Mouse (Mus musculus): Measurements from ENCODE around the gene Tnrc18. TPM values are rescaled to one million over a fixed set of nuclear protein-coding genes. Genes with fewer than 3 reads are reported as not detected.

Tnrc18 gene
- polyA plus RNA-seq, 1 experiment from 2014 or later, result 18.2 TPM

DNA sequence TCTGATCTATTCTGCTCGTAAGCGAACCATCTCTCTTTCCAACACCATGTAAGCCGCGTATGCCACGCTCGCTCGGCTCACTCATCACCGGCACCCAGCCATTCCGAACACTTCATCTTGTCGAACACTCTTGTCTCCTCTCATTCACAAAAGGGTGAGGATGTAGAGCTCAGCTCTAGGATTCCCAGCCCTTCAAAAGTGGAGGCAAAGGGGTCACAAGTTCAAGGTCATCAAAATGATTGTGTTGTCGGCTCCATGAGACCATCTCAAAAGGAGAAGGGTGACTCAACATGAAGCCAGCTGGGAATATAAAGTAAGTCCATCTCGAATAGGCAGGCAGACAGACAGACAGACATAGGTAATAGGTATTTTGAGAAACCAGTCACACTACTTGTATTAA, 19.3 kb downstream of the Tnrc18 start:
- Histone ChIP-seq H3K9me3 (ENCODE audit: low read length) (no peaks in the 10 kb centered on the region), H3K27ac (ENCODE audit: low read length) (no peak overlapping the region), H3K9ac (replicated peaks; ENCODE audit: low read length) (no peak overlapping the region), H3K4me2 (replicated peaks; ENCODE audit: low read depth, low read length) (no peak overlapping the region), H3K27me3 (ENCODE audit: insufficient read depth, low read length) (no peaks in the 10 kb centered on the region), H3K36me3 (ENCODE audit: insufficient read depth, low read length) (no peaks in the 10 kb centered on the region), H3K4me1 (ENCODE audit: insufficient read depth, low read length) (peaks cover 28% of the 10 kb centered on the region), H3K4me3 (ENCODE audit: low read length) (no peak overlapping the region)
- 82% methylated on average over 12 of the region's 12 CpGs for WGBS
- no peak for ATAC-seq (ENCODE audit: low FRiP score, low TSS enrichment)

GRCm38 (mm10) chr5:142797620-142798019, 19.8 kb downstream of the Tnrc18 start:
- ATAC-seq (ENCODE audit: low FRiP score, low TSS enrichment), result no peak
- Histone ChIP-seq H3K9ac (replicated peaks; ENCODE audit: low read length) (no peak overlapping the region), H3K4me1 (ENCODE audit: insufficient read depth, low read length) (peaks cover 25% of the 10 kb centered on the region), H3K36me3 (ENCODE audit: insufficient read depth, low read length) (peaks cover 3% of the 10 kb centered on the region; the same call in 1 of the 2 replicates), H3K4me3 (ENCODE audit: low read length) (no peak overlapping the region), H3K4me2 (replicated peaks; ENCODE audit: low read depth, low read length) (no peak overlapping the region), H3K27ac (ENCODE audit: low read length) (no peak overlapping the region), H3K9me3 (ENCODE audit: low read length) (no peaks in the 10 kb centered on the region), H3K27me3 (ENCODE audit: insufficient read depth, low read length) (no peaks in the 10 kb centered on the region)
- WGBS, result 68% methylated on average over 13 of the region's 13 CpGs

DNA sequence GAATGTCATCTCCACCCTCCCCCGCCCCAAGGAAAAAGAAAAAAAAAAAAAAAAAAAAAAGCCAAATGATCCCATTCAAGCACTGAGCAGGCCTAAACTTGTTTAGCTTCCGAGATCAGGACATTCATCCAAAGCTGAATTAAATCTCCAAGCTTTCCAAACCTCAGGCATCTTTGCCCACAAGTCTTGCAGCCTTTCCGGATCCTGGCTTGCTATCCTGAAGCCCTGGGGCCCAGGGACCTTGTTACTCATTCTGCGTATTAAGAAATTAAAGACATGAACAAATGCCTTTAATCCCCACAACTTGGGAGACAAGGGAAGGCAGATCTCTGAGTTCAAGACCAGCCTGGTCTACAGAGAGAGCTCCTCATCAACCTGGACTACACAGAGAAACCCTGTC, 20.5 kb downstream of the Tnrc18 start:
- no peak overlapping the region for H3K4me2 ChIP-seq (replicated peaks; ENCODE audit: low read depth, low read length)
- H3K9ac ChIP-seq (replicated peaks; ENCODE audit: low read length), result no peak overlapping the region
- H3K27ac ChIP-seq (ENCODE audit: low read length), result no peak overlapping the region
- no peaks in the 10 kb centered on the region for H3K9me3 ChIP-seq (ENCODE audit: low read length)
- peaks cover 19% of the 10 kb centered on the region for H3K4me1 ChIP-seq (ENCODE audit: insufficient read depth, low read length)
- 93% methylated on average over 4 of the region's 4 CpGs for WGBS
- peaks cover 4% of the 10 kb centered on the region; the same call in 1 of the 2 replicates for H3K36me3 ChIP-seq (ENCODE audit: insufficient read depth, low read length)
- H3K27me3 ChIP-seq (ENCODE audit: insufficient read depth, low read length), result no peaks in the 10 kb centered on the region
- H3K4me3 ChIP-seq (ENCODE audit: low read length), result no peak overlapping the region
- ATAC-seq (ENCODE audit: low FRiP score, low TSS enrichment), result no peak

GRCm38 (mm10) chr5:142794582-142794981, 22.9 kb downstream of the Tnrc18 start:
- no peaks in the 10 kb centered on the region for H3K9me3 ChIP-seq (ENCODE audit: low read length)
- peaks cover 12% of the 10 kb centered on the region for H3K36me3 ChIP-seq (ENCODE audit: insufficient read depth, low read length)
- ATAC-seq (ENCODE audit: low FRiP score, low TSS enrichment), result no peak
- H3K4me3 ChIP-seq (ENCODE audit: low read length), result no peak overlapping the region
- no peak overlapping the region for H3K27ac ChIP-seq (ENCODE audit: low read length)
- 84% methylated on average over 13 of the region's 13 CpGs for WGBS
- H3K4me2 ChIP-seq (replicated peaks; ENCODE audit: low read depth, low read length), result no peak overlapping the region
- no peak overlapping the region for H3K9ac ChIP-seq (replicated peaks; ENCODE audit: low read length)
- H3K4me1 ChIP-seq (ENCODE audit: insufficient read depth, low read length), result peaks cover 13% of the 10 kb centered on the region; the same call in 1 of the 2 replicates
- H3K27me3 ChIP-seq (ENCODE audit: insufficient read depth, low read length), result no peaks in the 10 kb centered on the region

DNA sequence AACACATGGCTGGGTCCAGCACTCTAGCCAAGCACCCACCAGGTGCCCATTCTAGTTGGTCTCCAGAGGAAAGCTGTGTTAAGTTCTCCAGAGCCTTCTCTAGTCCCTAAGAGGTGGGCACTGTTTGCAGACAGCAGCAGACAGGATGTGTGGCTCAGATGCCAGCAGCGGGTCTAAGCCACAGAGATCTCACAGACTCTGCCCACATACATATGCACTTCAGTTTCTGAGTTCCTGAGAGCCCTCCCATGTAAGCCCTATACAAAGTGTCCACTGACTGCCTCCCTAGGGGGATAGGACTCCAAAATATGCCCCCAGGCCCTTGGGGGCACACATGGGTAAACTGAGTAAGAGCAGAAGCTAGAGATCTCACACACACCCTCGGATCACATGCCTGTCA, 23.3 kb downstream of the Tnrc18 start:
- no peak overlapping the region for H3K4me2 ChIP-seq (replicated peaks; ENCODE audit: low read depth, low read length)
- H3K4me1 ChIP-seq (ENCODE audit: insufficient read depth, low read length), result peaks cover 13% of the 10 kb centered on the region; the same call in 1 of the 2 replicates
- no peaks in the 10 kb centered on the region for H3K9me3 ChIP-seq (ENCODE audit: low read length)
- no peak for ATAC-seq (ENCODE audit: low FRiP score, low TSS enrichment)
- H3K27me3 ChIP-seq (ENCODE audit: insufficient read depth, low read length), result no peaks in the 10 kb centered on the region
- WGBS, result 86% methylated on average over 2 of the region's 2 CpGs
- H3K27ac ChIP-seq (ENCODE audit: low read length), result no peak overlapping the region
- no peak overlapping the region for H3K9ac ChIP-seq (replicated peaks; ENCODE audit: low read length)
- no peak overlapping the region for H3K4me3 ChIP-seq (ENCODE audit: low read length)
- peaks cover 16% of the 10 kb centered on the region for H3K36me3 ChIP-seq (ENCODE audit: insufficient read depth, low read length)

- Histone ChIP-seq H3K4me1 (ENCODE audit: insufficient read depth, low read length) (peaks cover 7% of the 10 kb centered on the region; the same call in 1 of the 2 replicates), H3K9me3 (ENCODE audit: low read length) (no peaks in the 10 kb centered on the region), H3K9ac (replicated peaks; ENCODE audit: low read length) (no peak overlapping the region), H3K27me3 (ENCODE audit: insufficient read depth, low read length) (no peaks in the 10 kb centered on the region), H3K36me3 (ENCODE audit: insufficient read depth, low read length) (peaks cover 31% of the 10 kb centered on the region), H3K4me3 (ENCODE audit: low read length) (no peak overlapping the region), H3K4me2 (replicated peaks; ENCODE audit: low read depth, low read length) (no peak overlapping the region), H3K27ac (ENCODE audit: low read length) (no peak overlapping the region)
- WGBS, result 91% methylated on average over 4 of the region's 4 CpGs
- ATAC-seq (ENCODE audit: low FRiP score, low TSS enrichment), result no peak
These were observed 24.9 kb downstream of the Tnrc18 start for GRCm38 (mm10) chr5:142792594-142792993.

DNA sequence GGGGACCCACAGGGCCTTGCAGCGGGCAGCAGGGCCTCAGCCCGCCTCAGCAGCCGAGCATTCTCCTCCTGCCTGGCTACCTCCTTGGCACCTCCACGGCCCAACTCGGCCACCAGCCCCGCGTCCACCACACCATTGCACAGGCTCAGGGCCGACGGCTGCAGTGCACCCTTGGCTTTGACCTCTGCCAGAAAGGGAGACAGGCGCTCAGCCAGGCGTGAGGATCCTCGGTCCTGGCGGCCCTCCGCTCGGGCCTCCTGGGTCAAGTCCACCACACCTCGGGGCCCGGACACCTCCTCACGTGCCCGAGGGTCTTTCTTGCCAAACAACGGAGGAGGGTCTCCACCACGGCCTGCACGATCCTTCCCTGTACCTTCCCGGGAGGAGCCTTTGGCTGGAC, 29.2 kb downstream of the Tnrc18 start:
- Histone ChIP-seq H3K27ac (ENCODE audit: low read length) (no peak overlapping the region), H3K4me3 (ENCODE audit: low read length) (no peak overlapping the region), H3K9ac (replicated peaks; ENCODE audit: low read length) (no peak overlapping the region), H3K27me3 (ENCODE audit: insufficient read depth, low read length) (no peaks in the 10 kb centered on the region), H3K9me3 (ENCODE audit: low read length) (no peaks in the 10 kb centered on the region), H3K4me1 (ENCODE audit: insufficient read depth, low read length) (peaks cover 4% of the 10 kb centered on the region; the same call in 1 of the 2 replicates), H3K4me2 (replicated peaks; ENCODE audit: low read depth, low read length) (no peak overlapping the region), H3K36me3 (ENCODE audit: insufficient read depth, low read length) (peaks cover 46% of the 10 kb centered on the region)
- no peak for ATAC-seq (ENCODE audit: low FRiP score, low TSS enrichment)
- 88% methylated on average over 23 of the region's 23 CpGs for WGBS

DNA sequence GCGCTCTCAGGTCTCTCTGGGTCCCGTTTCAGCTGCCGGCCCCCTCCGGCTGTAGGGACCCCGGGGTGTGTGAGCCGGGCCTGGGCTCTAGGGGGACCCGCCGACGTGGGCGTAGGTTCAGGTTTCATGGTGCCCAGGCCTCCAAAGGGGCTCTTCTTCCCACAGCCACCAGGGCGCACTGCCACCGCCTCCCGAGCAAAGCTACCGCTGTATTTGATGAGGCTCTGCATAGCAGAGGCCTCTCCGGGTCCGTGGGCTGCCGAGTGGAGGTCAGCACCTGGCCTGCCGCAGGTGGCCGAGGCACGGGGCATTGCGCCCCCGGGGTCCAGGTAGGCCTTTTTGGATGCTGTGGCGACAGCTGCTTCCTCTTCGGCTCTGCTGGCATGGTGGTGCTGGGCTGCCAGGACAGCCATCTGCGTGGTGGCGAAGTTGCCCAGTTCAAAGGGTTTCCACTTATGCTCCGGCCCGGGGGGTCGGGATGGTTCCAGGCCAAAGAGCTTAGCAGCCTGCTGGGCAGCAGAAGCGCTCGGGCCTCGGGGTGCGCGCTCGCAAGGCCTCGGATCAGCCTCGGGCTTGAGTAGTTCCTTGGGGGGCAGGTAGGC, 30.1 kb downstream of the Tnrc18 start:
- Histone ChIP-seq H3K9ac (replicated peaks; ENCODE audit: low read length) (no peak overlapping the region), H3K4me1 (ENCODE audit: insufficient read depth, low read length) (peaks cover 4% of the 10 kb centered on the region; the same call in 1 of the 2 replicates), H3K36me3 (ENCODE audit: insufficient read depth, low read length) (peaks cover 44% of the 10 kb centered on the region), H3K4me3 (ENCODE audit: low read length) (no peak overlapping the region), H3K9me3 (ENCODE audit: low read length) (no peaks in the 10 kb centered on the region), H3K4me2 (replicated peaks; ENCODE audit: low read depth, low read length) (no peak overlapping the region), H3K27me3 (ENCODE audit: insufficient read depth, low read length) (no peaks in the 10 kb centered on the region), H3K27ac (ENCODE audit: low read length) (no peak overlapping the region)
- no peak for ATAC-seq (ENCODE audit: low FRiP score, low TSS enrichment)
- WGBS, result 87% methylated on average over 37 of the region's 37 CpGs

- no peak for ATAC-seq (ENCODE audit: low FRiP score, low TSS enrichment)
- H3K9ac ChIP-seq (replicated peaks; ENCODE audit: low read length), result no peak overlapping the region
- 83% methylated on average over 5 of the region's 5 CpGs for WGBS
- H3K36me3 ChIP-seq (ENCODE audit: insufficient read depth, low read length), result peaks cover 48% of the 10 kb centered on the region
- H3K9me3 ChIP-seq (ENCODE audit: low read length), result no peaks in the 10 kb centered on the region
- H3K4me2 ChIP-seq (replicated peaks; ENCODE audit: low read depth, low read length), result no peak overlapping the region
- H3K4me1 ChIP-seq (ENCODE audit: insufficient read depth, low read length), result peaks cover 4% of the 10 kb centered on the region
- H3K27ac ChIP-seq (ENCODE audit: low read length), result no peak overlapping the region
- no peak overlapping the region for H3K4me3 ChIP-seq (ENCODE audit: low read length)
- no peaks in the 10 kb centered on the region for H3K27me3 ChIP-seq (ENCODE audit: insufficient read depth, low read length)
These were observed 30.8 kb downstream of the Tnrc18 start for GRCm38 (mm10) chr5:142786709-142787108.

- WGBS, result 90% methylated on average over 3 of the region's 3 CpGs
- peaks cover 4% of the 10 kb centered on the region for H3K4me1 ChIP-seq (ENCODE audit: insufficient read depth, low read length)
- no peak overlapping the region for H3K9ac ChIP-seq (replicated peaks; ENCODE audit: low read length)
- H3K4me2 ChIP-seq (replicated peaks; ENCODE audit: low read depth, low read length), result no peak overlapping the region
- H3K27ac ChIP-seq (ENCODE audit: low read length), result no peak overlapping the region
- no peaks in the 10 kb centered on the region for H3K9me3 ChIP-seq (ENCODE audit: low read length)
- H3K36me3 ChIP-seq (ENCODE audit: insufficient read depth, low read length), result peaks cover 48% of the 10 kb centered on the region
- H3K27me3 ChIP-seq (ENCODE audit: insufficient read depth, low read length), result no peaks in the 10 kb centered on the region
- ATAC-seq (ENCODE audit: low FRiP score, low TSS enrichment), result no peak
- H3K4me3 ChIP-seq (ENCODE audit: low read length), result no peak overlapping the region
These were observed 31.2 kb downstream of the Tnrc18 start for GRCm38 (mm10) chr5:142786215-142786614.

All from kidney, embryonic 16.5 days (tissue).